Mouse (Mus musculus): ENCODE results near the gene Cxcl15.
"Not testable (repeated sequence)": the region's sequence is repeated elsewhere in the genome, so short reads cannot be mapped to it uniquely, and the experiment has no call there.

The Cxcl15 gene

GRCm38 (mm10) chr5:90789306-90790073 is 4.8 kb upstream of the Cxcl15 start:
- DNase-seq (ENCODE audit: low read depth, low spot score) = no peak

GRCm38 (mm10) chr5:90790074-90790502 is 4.2 kb upstream of the Cxcl15 start:
- DNase-seq (ENCODE audit: low read depth, low spot score) = no peak

- not testable (repeated sequence) for DNase-seq (ENCODE audit: low read depth, low spot score)
Measured at GRCm38 (mm10) chr5:90795392-90795791, 1.1 kb downstream of the Cxcl15 start.

- no peak for DNase-seq (ENCODE audit: low read depth, low spot score)
Measured at GRCm38 (mm10) chr5:90804574-90804973, 10.2 kb downstream of the Cxcl15 start.

GRCm38 (mm10) chr5:90806050-90806449 is 11.7 kb downstream of the Cxcl15 start:
- DNase-seq (ENCODE audit: low read depth, low spot score) = no peak

GRCm38 (mm10) chr5:90807176-90807950 is 13.0 kb downstream of the Cxcl15 start:
- DNase-seq (ENCODE audit: low read depth, low spot score) = no peak

GRCm38 (mm10) chr5:90819756-90820155 is 25.4 kb downstream of the Cxcl15 start:
- no peak for DNase-seq (ENCODE audit: low read depth, low spot score)

- DNase-seq (ENCODE audit: low read depth, low spot score) = no peak
Measured at GRCm38 (mm10) chr5:90832145-90832767, 37.9 kb downstream of the Cxcl15 start.

- DNase-seq (ENCODE audit: low read depth, low spot score) = no peak
Measured at GRCm38 (mm10) chr5:90832768-90833388, 38.5 kb downstream of the Cxcl15 start.

- no peak for DNase-seq (ENCODE audit: low read depth, low spot score)
Measured at GRCm38 (mm10) chr5:90834436-90834835, 40.1 kb downstream of the Cxcl15 start.

GRCm38 (mm10) chr5:90838582-90838981 is 44.2 kb downstream of the Cxcl15 start:
- no peak for DNase-seq (ENCODE audit: low read depth, low spot score)

- DNase-seq (ENCODE audit: low read depth, low spot score) = no peak
Measured at GRCm38 (mm10) chr5:90840902-90841869, 46.9 kb downstream of the Cxcl15 start.

GRCm38 (mm10) chr5:90843891-90844290 is 49.6 kb downstream of the Cxcl15 start:
- DNase-seq (ENCODE audit: low read depth, low spot score) = no peak

- not testable (repeated sequence) for DNase-seq (ENCODE audit: low read depth, low spot score)
Measured at GRCm38 (mm10) chr5:90850096-90850495, 55.8 kb downstream of the Cxcl15 start.

- not testable (repeated sequence) for DNase-seq (ENCODE audit: low read depth, low spot score)
Measured at GRCm38 (mm10) chr5:90851391-90851790, 57.1 kb downstream of the Cxcl15 start.
